Mouse (Mus musculus) hindbrain, postnatal 0 days (tissue): ENCODE data around the gene Bpnt1. TPM values are rescaled to one million over a fixed set of nuclear protein-coding genes. Genes with fewer than 3 reads are reported as not detected.
"Not testable (repeated sequence)": the region's sequence is repeated elsewhere in the genome, so short reads cannot be mapped to it uniquely, and the experiment has no call there.

Experiments
- ATAC-seq: fragments of 200-750 bp; cut with Nextera tagmentation; 2 replicates; pipeline ENCODE4 v1.8.0; 2017; ENCODE audit warnings: mild to moderate bottlenecking, moderate TSS enrichment, moderate library complexity
- DNase-seq: peaks from one replicate; pipeline ENCODE4 v3.0.0-alpha.2; 2015; ENCODE audit warnings: low spot score
- H3K27ac ChIP-seq: fragments of 300-500 bp; sonication (generic); 2 replicates; pipeline ENCODE4 v1.5.1; 2014; ENCODE audit warnings: mild to moderate bottlenecking
- H3K27me3 ChIP-seq: fragments of 300-500 bp; sonication (generic); 2 replicates; pipeline ENCODE4 v1.6.1; 2014; ENCODE audit warnings: low read length, mixed read lengths; ENCODE audit not compliant: insufficient read depth
- H3K36me3 ChIP-seq: fragments of 300-500 bp; sonication (generic); 2 replicates; pipeline ENCODE4 v1.6.1; 2014; ENCODE audit warnings: low read length, mixed read lengths; ENCODE audit not compliant: insufficient read depth
- H3K4me1 ChIP-seq: fragments of 300-500 bp; sonication (generic); 2 replicates; pipeline ENCODE4 v1.6.1; 2014; ENCODE audit warnings: antibody characterized with exemption, low read length, mixed read lengths; ENCODE audit not compliant: insufficient read depth
- H3K4me2 ChIP-seq: fragments of 300-500 bp; sonication (generic); 2 replicates; pipeline ENCODE4 v1.6.1; 2014; ENCODE audit warnings: low read depth, mild to moderate bottlenecking, low read length, moderate library complexity, mixed read lengths
- H3K4me3 ChIP-seq: fragments of 300-500 bp; sonication (generic); 2 replicates; pipeline ENCODE4 v1.5.1; 2014; ENCODE audit warnings: low read length
- H3K9ac ChIP-seq: fragments of 300-500 bp; sonication (generic); replicated peaks from 2 replicates; pipeline ENCODE4 v1.6.1; 2014; ENCODE audit warnings: mild to moderate bottlenecking, low read length, moderate library complexity, mixed read lengths
- H3K9me3 ChIP-seq: fragments of 300-500 bp; sonication (generic); 2 replicates; pipeline ENCODE4 v1.6.1; 2016; ENCODE audit warnings: low read length, mixed read lengths
- CTCF ChIP-seq: IDR thresholded peaks from 2 replicates; pipeline ENCODE4 v1.5.1; 2016; ENCODE audit warnings: antibody characterized with exemption, control low read depth, low read depth
- WGBS: fragments of 180-500 bp; shearing (Covaris S2); extraction: QIAGEN DNeasy Blood & Tissue Kit; methylation state at CpG from one replicate; pipeline ENCODE4 v1.1.7; 2014; 5-methylcytosine and 5-hydroxymethylcytosine counted together
- polyA plus RNA-seq: library from polyadenylated mRNA; unstranded; fragments of >200 nt; fragmentation: Nextera tagmentation; extraction: Ambion mirVana; gene quantifications from 2 replicates; pipeline ENCODE4 v1.2.1, GENCODE M21; 2015
- total RNA-seq: library from RNA; depleted of rRNA; stranded (reverse); fragments of >200 nt; gene quantifications from 2 replicates; pipeline ENCODE4 v1.2.3, GENCODE M21; 2014

Gene Bpnt1
- total and polyA plus RNA-seq, 2 experiments from 2014 or later = 69.9 to 77.1 TPM

DNA sequence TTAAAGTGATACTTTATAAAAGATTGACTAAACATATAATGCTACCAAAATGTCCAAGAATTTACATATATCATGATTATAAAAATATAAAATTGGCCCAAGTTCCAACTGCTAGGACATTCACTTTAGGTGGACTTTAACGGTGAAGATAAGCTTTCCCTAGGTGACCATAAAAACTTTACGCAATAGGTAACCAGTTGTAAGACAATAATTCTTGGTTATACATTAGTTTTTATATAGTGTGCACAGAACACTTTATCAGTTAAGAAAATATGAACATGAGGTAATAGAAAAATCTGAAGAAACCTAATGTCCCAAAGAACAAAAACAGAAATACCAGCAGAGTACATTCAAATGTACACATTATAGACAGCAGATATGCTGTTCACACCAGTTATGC is 23.6 kb upstream of the Bpnt1 start:
- peaks cover 17% of the 10 kb centered on the region; the same call in 1 of the 2 replicates for H3K36me3 ChIP-seq
- WGBS = 98% methylated on average over 2 of the region's 2 CpGs
- DNase-seq (no peak), ATAC-seq (no peak)
- TF ChIP-seq CTCF = no peak
- H3K9me3 ChIP-seq = no peaks in the 10 kb centered on the region
- no peak overlapping the region for H3K9ac ChIP-seq
- H3K4me2 ChIP-seq = no peak overlapping the region
- no peaks in the 10 kb centered on the region for H3K4me1 ChIP-seq
- no peaks in the 10 kb centered on the region for H3K27me3 ChIP-seq
- no peak overlapping the region for H3K27ac ChIP-seq
- H3K4me3 ChIP-seq = no peak overlapping the region

DNA sequence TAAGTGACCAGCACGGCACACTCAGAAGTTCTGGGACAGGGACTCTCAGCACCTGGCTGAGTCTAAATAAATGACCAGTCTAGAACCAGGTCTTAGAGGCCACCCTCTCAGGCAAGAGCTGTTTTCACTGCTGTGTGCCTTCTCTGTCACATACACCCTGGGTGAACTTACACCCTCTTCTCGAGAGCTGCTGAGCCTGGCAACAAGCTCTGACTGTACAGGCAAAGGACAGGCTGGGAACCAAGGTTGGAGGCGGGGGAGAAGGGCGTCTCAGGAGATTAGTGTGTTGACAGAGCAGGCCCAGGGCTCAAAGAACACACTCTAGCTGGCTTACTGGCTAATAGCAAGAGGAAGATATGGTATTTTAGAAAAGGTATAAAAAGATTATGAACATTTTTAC is 23.0 kb upstream of the Bpnt1 start:
- ATAC-seq = no peak
- H3K9me3 ChIP-seq = no peaks in the 10 kb centered on the region
- H3K9ac ChIP-seq = no peak overlapping the region
- H3K27ac ChIP-seq = no peak overlapping the region
- H3K36me3 ChIP-seq = peaks cover 22% of the 10 kb centered on the region; the same call in 1 of the 2 replicates
- H3K4me1 ChIP-seq = no peaks in the 10 kb centered on the region
- no peaks in the 10 kb centered on the region for H3K27me3 ChIP-seq
- H3K4me3 ChIP-seq = no peak overlapping the region
- no peak overlapping the region for H3K4me2 ChIP-seq
- TF ChIP-seq CTCF = no peak
- no peak for DNase-seq
- WGBS = 84% methylated on average over 4 of the region's 4 CpGs

DNA sequence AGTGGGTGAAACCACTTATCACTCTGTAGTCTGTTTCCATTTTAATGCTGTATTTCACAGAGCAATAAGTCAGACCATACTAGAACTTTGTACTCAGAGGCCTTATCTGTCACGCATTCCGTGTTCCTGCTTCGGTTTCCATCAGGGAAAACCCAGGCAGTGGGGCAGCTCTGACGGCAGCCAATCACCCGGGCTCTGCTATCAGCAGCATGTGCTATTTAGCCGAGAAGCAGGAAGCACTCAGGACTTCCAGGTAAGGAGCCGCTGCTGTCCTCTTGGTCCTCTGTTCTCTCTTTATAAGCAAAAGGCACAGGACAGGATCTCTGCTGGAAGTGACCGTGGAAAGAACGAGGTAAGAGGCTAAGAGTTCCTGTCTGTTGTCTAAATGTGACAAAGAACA is 20.0 kb upstream of the Bpnt1 start:
- Histone ChIP-seq H3K4me3 (no peak overlapping the region), H3K9ac (no peak overlapping the region), H3K36me3 (peaks cover 38% of the 10 kb centered on the region), H3K27ac (no peak overlapping the region), H3K4me2 (no peak overlapping the region), H3K4me1 (no peaks in the 10 kb centered on the region), H3K27me3 (no peaks in the 10 kb centered on the region), H3K9me3 (no peaks in the 10 kb centered on the region)
- no peak for TF ChIP-seq CTCF
- DNase-seq (no peak), ATAC-seq (no peak)
- 94% methylated on average over 9 of the region's 9 CpGs for WGBS

DNA sequence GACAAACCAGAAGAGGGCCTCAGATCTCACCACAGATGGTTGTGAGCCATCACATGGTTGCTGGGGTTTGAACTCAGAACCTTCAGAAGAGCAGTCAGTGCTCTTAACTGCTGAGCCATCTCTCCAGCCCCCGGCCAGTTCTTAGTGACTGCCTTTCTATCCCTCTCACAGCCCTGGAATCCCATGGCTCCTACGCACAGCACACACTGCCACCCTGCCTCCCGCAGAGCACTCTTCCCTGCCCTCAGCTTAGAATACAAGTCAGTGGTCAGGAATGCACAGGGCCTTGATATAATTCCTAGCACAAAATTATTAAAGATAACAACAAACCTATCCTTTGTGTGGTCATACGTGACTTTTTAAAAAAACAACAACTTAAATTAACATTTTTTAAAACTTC is 17.4 kb upstream of the Bpnt1 start:
- ATAC-seq = no peak
- no peak for DNase-seq
- no peak overlapping the region for H3K4me3 ChIP-seq
- H3K9ac ChIP-seq = no peak overlapping the region
- peaks cover 52% of the 10 kb centered on the region for H3K36me3 ChIP-seq
- no peaks in the 10 kb centered on the region for H3K4me1 ChIP-seq
- TF ChIP-seq CTCF = no peak
- H3K27me3 ChIP-seq = no peaks in the 10 kb centered on the region
- no peak overlapping the region for H3K27ac ChIP-seq
- 90% methylated on average over 4 of the region's 4 CpGs for WGBS
- no peak overlapping the region for H3K4me2 ChIP-seq
- H3K9me3 ChIP-seq = no peaks in the 10 kb centered on the region

DNA sequence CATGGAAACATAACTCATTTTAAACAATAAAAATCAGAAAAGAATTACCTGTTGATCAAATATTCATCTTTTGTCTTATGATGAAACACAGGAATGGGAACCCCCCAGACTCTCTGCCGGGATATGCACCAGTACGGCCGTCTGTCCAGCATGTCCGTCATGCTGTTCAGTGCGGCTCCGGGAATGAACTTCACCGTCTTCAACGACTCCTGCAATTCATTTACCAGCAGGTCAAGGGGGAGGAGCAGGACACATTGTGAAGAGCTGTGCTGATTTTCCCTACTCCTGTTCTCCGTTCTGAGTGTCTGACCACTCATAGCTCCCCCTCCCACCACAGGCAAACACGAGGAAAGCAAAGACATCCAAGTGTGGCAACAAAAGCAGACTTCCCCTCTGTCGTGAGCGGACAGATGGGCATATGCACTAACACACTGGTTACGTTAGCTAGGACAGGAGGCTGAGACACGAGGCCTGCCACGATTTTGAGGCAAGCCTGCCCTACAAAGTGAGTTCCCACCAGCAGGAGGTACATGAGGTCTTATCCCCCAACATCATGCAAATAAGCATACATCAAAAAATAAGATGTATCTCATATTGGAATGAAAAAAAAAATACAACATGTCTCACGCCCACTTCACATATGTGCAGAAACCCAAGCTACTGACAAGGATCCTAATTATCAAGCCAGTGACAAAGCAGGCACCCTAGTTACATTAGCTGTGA is 15.9 kb upstream of the Bpnt1 start:
- TF ChIP-seq CTCF = no peak
- WGBS = 84% methylated on average over 16 of the region's 16 CpGs
- Histone ChIP-seq H3K9ac (no peak overlapping the region), H3K4me2 (no peak overlapping the region), H3K4me3 (no peak overlapping the region), H3K36me3 (peaks cover 62% of the 10 kb centered on the region), H3K27ac (no peak overlapping the region), H3K4me1 (no peaks in the 10 kb centered on the region), H3K27me3 (no peaks in the 10 kb centered on the region), H3K9me3 (no peaks in the 10 kb centered on the region)
- DNase-seq (no peak), ATAC-seq (no peak)

DNA sequence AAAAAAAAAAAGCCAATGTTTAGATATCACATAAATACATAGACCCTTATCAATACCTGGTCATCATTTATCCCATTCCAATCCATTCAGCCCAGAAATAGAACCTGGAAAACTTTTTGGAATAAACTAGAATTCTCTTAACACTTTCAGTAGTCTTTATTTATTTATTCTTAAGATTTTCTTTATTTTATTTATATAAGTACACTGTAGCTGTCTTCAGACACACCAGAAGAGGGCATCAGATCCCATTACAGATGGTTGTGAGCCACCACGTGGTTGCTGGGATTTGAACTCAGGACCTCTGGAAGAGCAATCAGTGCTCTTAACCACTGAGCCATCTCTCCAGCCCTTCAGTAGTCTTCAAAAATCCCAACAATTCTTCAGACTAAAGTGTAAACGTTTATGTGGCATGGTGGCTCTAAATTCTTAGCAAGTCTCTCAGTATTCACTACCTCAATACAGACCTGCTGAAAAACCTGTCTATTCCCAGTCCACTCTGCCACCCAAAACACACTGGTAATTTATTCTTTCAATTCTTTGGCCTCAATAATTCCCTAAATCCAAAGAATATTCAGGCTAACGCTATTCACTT is 4.1 kb upstream of the Bpnt1 start:
- not testable (repeated sequence) for ATAC-seq, DNase-seq, H3K4me1 ChIP-seq, H3K27ac ChIP-seq, H3K9ac ChIP-seq, H3K9me3 ChIP-seq, H3K27me3 ChIP-seq
- WGBS = 57% methylated on average over 3 of the region's 3 CpGs
- peak overlapping the region; percentile 84; the same call in 1 of the 2 replicates for H3K4me3 ChIP-seq
- peak overlapping the region; percentile 83 for H3K4me2 ChIP-seq
- H3K36me3 ChIP-seq = peaks cover 32% of the 10 kb centered on the region
